Mouse (Mus musculus): ENCODE results near the gene Rapgef5.
A peak's percentile ranks its signal among the peaks of the same experiment; 100 is the strongest.

The Rapgef5 gene

GRCm38 (mm10) chr12:117712474-117712873 is 196.2 kb downstream of the Rapgef5 start:
- no peak for DNase-seq (ENCODE audit: low read depth, low spot score)

- no peak for DNase-seq (ENCODE audit: low read depth, low spot score)
Measured at GRCm38 (mm10) chr12:117713616-117714015, 197.3 kb downstream of the Rapgef5 start.

GRCm38 (mm10) chr12:117720794-117721747 is 204.8 kb downstream of the Rapgef5 start:
- no peak for DNase-seq (ENCODE audit: low read depth, low spot score)

- DNase-seq (ENCODE audit: low read depth, low spot score), result no peak
Measured at GRCm38 (mm10) chr12:117721748-117722150, 205.5 kb downstream of the Rapgef5 start.

- DNase-seq (ENCODE audit: low read depth, low spot score), result no peak
Measured at GRCm38 (mm10) chr12:117725011-117725410, 208.7 kb downstream of the Rapgef5 start.

- DNase-seq (ENCODE audit: low read depth, low spot score), result no peak
Measured at GRCm38 (mm10) chr12:117727481-117728177, 211.3 kb downstream of the Rapgef5 start.

GRCm38 (mm10) chr12:117728178-117728611 is 211.9 kb downstream of the Rapgef5 start:
- peak; percentile 27 for DNase-seq (ENCODE audit: low read depth, low spot score)

- no peak for DNase-seq (ENCODE audit: low read depth, low spot score)
Measured at GRCm38 (mm10) chr12:117733611-117734010, 217.3 kb downstream of the Rapgef5 start.

- no peak for DNase-seq (ENCODE audit: low read depth, low spot score)
Measured at GRCm38 (mm10) chr12:117736130-117736529, 219.9 kb downstream of the Rapgef5 start.

- DNase-seq (ENCODE audit: low read depth, low spot score), result peak; percentile 48
Measured at GRCm38 (mm10) chr12:117736928-117737327, 220.6 kb downstream of the Rapgef5 start.

- no peak for DNase-seq (ENCODE audit: low read depth, low spot score)
Measured at GRCm38 (mm10) chr12:117737332-117738031, 221.2 kb downstream of the Rapgef5 start.

- no peak for DNase-seq (ENCODE audit: low read depth, low spot score)
Measured at GRCm38 (mm10) chr12:117742487-117742886, 226.2 kb downstream of the Rapgef5 start.

- no peak for DNase-seq (ENCODE audit: low read depth, low spot score)
Measured at GRCm38 (mm10) chr12:117744580-117745483, 228.6 kb downstream of the Rapgef5 start.

- no peak for DNase-seq (ENCODE audit: low read depth, low spot score)
Measured at GRCm38 (mm10) chr12:117746611-117747010, 230.3 kb downstream of the Rapgef5 start.

- DNase-seq (ENCODE audit: low read depth, low spot score), result no peak
Measured at GRCm38 (mm10) chr12:117751045-117751444, 234.8 kb downstream of the Rapgef5 start.

- DNase-seq (ENCODE audit: low read depth, low spot score), result peak; percentile 84
Measured at GRCm38 (mm10) chr12:117751520-117752383, 235.5 kb downstream of the Rapgef5 start.

- no peak for DNase-seq (ENCODE audit: low read depth, low spot score)
Measured at GRCm38 (mm10) chr12:117756010-117756409, 239.7 kb downstream of the Rapgef5 start.

- DNase-seq (ENCODE audit: low read depth, low spot score), result no peak
Measured at GRCm38 (mm10) chr12:117760373-117760772, 244.1 kb downstream of the Rapgef5 start.

- DNase-seq (ENCODE audit: low read depth, low spot score), result no peak
Measured at GRCm38 (mm10) chr12:117760846-117761245, 244.6 kb downstream of the Rapgef5 start.

- no peak for DNase-seq (ENCODE audit: low read depth, low spot score)
Measured at GRCm38 (mm10) chr12:117761698-117762097, 245.4 kb downstream of the Rapgef5 start.
